Mouse (Mus musculus) embryonic facial prominence, embryonic 14.5 days (tissue): ENCODE results near the gene Plekhj1. TPM values are rescaled to one million over a fixed set of nuclear protein-coding genes. Genes with fewer than 3 reads are reported as not detected.
A peak's percentile ranks its signal among the peaks of the same experiment; 100 is the strongest.

Experiments
- ATAC-seq: fragments of 200-750 bp; cut with Nextera tagmentation; 2 replicates; pipeline ENCODE4 v1.8.0; 2017; ENCODE audit warnings: low read depth, moderate number of reproducible peaks, moderate TSS enrichment
- DNase-seq: peaks from one replicate; pipeline ENCODE4 v3.0.0-alpha.2; 2015; ENCODE audit warnings: low spot score
- H3K27ac ChIP-seq: fragments of 300-500 bp; sonication (generic); replicated peaks from 2 replicates; pipeline ENCODE4 v1.5.1; 2014; ENCODE audit warnings: low read depth, mild to moderate bottlenecking, low read length, moderate library complexity
- H3K27me3 ChIP-seq: fragments of 300-500 bp; sonication (generic); replicated peaks from 2 replicates; pipeline ENCODE4 v1.6.1; 2014; ENCODE audit warnings: low read length; ENCODE audit not compliant: control insufficient read depth, insufficient read depth
- H3K36me3 ChIP-seq: fragments of 300-500 bp; sonication (generic); 2 replicates; pipeline ENCODE4 v1.6.1; 2014; ENCODE audit warnings: low read length, mixed read lengths; ENCODE audit not compliant: control insufficient read depth, insufficient read depth
- H3K4me1 ChIP-seq: fragments of 300-500 bp; sonication (generic); 2 replicates; pipeline ENCODE4 v1.6.1; 2014; ENCODE audit warnings: antibody characterized with exemption, low read length; ENCODE audit not compliant: control insufficient read depth, insufficient read depth
- H3K4me2 ChIP-seq: fragments of 300-500 bp; sonication (generic); 2 replicates; pipeline ENCODE4 v1.6.1; 2014; ENCODE audit warnings: low read depth, mild to moderate bottlenecking, low read length, moderate library complexity, mixed read lengths
- H3K4me3 ChIP-seq: fragments of 300-500 bp; sonication (generic); 2 replicates; pipeline ENCODE4 v1.5.1; 2014; ENCODE audit warnings: low read depth, mild to moderate bottlenecking, low read length
- H3K9ac ChIP-seq: fragments of 300-500 bp; sonication (generic); 2 replicates; pipeline ENCODE4 v1.6.1; 2014; ENCODE audit warnings: low read depth, mild to moderate bottlenecking, low read length, moderate library complexity, mixed read lengths
- H3K9me3 ChIP-seq: fragments of 300-500 bp; sonication (generic); 2 replicates; pipeline ENCODE4 v1.6.1; 2016; ENCODE audit warnings: low read length; ENCODE audit not compliant: control insufficient read depth
- WGBS: fragments of 180-500 bp; shearing (Covaris S2); extraction: QIAGEN DNeasy Blood & Tissue Kit; methylation state at CpG from one replicate; pipeline ENCODE4 v1.1.7; 2014; 5-methylcytosine and 5-hydroxymethylcytosine counted together
- polyA plus RNA-seq: library from polyadenylated mRNA; unstranded; fragments of >200 nt; fragmentation: Nextera tagmentation; extraction: Ambion mirVana; gene quantifications from 2 replicates; pipeline ENCODE4 v1.2.1, GENCODE M21; 2014

The Plekhj1 gene
- 102 and 111 TPM in 2 replicates for polyA plus RNA-seq

DNA sequence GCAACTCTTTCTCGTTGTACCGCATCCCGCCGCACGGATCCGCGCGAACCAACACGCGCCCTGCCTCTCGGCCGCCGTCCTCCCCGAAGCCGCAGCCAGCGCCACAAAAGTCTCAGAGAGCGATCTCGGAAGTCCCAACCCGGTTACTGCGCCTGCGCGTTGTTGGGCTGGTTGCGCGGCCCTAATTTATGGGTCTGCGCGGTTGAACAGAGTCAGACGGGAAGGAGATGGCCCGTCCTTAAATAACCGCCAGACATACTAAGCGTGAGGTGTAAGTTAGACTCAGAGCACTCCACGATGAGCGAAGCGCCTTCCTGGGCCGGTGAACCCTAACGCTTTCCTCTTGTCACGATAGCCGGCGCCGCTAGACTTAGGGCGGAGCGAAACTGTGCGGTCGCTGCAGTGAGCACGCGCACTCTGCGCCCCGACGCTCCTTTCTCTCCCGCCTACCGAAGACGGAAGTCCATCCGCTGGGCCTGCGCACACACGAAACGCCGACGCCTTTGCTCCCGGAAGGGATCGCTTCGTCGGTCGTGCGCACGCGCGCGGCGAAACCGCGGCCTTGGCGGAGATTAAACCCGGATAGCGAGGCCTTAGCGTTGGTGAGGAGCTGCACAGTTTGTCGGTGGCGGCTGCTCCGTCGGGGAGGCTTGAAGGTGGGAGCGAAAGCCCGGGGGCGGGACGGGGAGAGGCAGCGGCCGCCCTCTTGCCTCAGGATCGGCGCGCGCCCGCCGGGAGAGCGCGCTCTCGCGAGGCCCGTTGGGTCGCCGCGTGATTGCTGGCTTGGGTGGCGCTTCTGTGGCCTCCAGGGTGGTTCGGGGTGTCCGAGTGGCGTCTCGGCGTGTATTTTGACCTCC, at the start of gene Plekhj1, which contains the start of gene Sf3a2:
Plekhj1 (minus strand) TSS at position 477 of the 857 bp plus-strand sequence.
Sf3a2 (plus strand) TSS at position 49 of the 857 bp plus-strand sequence.
- DNase-seq = peak; percentile 99
- Histone ChIP-seq H3K4me3 (peak within 1 kb of the TSS; percentile 83), H3K9ac (peak within 1 kb of the TSS; percentile 98), H3K27me3 (no peaks in the 10 kb centered on the region), H3K9me3 (no peaks in the 10 kb centered on the region), H3K4me2 (peak within 1 kb of the TSS; percentile 92), H3K4me1 (peaks cover 16% of the 10 kb centered on the region), H3K36me3 (peaks cover 70% of the 10 kb centered on the region), H3K27ac (peak within 1 kb of the TSS; percentile 96)
- peak; percentile 95 for ATAC-seq
- WGBS = under 1% methylated on average over 43 of the region's 104 CpGs

DNA sequence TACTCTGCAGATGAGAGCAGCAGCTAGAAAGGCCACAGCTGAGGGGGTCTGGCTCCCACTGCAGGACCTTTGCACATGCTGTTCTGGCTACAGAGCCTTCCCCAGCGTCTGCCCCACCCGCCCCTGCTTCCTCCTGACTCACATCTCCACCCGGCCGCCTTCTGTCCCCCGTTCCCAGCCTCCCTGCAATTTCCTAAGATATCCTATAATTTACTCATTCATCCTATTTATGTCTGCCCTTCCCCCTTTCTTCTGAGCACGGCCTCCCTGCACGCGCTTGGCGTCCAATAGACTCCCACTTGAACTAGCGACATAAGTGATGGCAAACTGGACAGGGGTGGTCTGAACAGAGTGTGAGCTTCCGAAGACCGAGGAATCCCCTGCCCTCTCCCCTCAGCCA, 47.3 kb upstream of the Plekhj1 start:
- DNase-seq (no peak), ATAC-seq (no peak)
- Histone ChIP-seq H3K36me3 (peaks cover under 1% of the 10 kb centered on the region; the same call in 1 of the 2 replicates), H3K4me1 (no peaks in the 10 kb centered on the region), H3K27me3 (peaks cover 37% of the 10 kb centered on the region), H3K9ac (no peak overlapping the region), H3K4me2 (no peak overlapping the region), H3K9me3 (no peaks in the 10 kb centered on the region), H3K27ac (no peak overlapping the region), H3K4me3 (no peak overlapping the region)
- WGBS = 76% methylated on average over 12 of the region's 12 CpGs

DNA sequence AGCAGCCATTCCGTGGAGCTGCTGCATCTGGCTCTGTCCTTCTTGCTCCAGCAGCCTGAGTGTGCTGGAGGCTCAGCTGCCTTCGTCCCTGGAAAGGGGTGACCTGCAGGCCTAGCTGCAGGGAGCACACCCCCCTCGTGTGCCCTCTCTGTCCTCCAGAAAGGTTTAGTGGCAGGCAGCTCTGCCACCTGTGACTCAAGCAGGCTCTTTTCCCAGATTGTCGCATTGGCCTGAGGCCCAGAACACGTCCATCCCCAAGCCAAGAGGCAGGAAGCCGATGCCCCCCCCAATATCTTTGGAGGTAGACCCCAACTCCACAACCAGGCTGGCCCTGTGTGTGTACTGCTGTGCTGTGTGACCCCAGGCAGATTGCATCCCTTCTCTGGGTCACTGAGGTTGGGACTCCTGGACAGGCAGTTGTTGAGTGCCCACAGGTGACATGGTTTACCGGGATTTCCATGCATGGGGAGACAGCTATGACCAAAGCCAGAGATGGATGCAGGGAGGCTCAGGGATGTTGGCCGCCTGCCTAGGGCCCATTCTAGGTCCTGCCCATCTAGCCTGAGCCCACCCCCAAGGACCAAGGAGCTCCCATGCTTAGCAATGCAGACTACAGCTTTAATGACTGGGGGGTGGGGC, 46.7 kb upstream of the Plekhj1 start:
- H3K36me3 ChIP-seq = no peaks in the 10 kb centered on the region
- no peaks in the 10 kb centered on the region for H3K4me1 ChIP-seq
- no peak overlapping the region for H3K27ac ChIP-seq
- peaks cover 37% of the 10 kb centered on the region for H3K27me3 ChIP-seq
- no peak overlapping the region for H3K4me3 ChIP-seq
- no peak overlapping the region for H3K9ac ChIP-seq
- DNase-seq (no peak), ATAC-seq (no peak)
- H3K4me2 ChIP-seq = no peak overlapping the region
- H3K9me3 ChIP-seq = no peaks in the 10 kb centered on the region
- 67% methylated on average over 8 of the region's 8 CpGs for WGBS

DNA sequence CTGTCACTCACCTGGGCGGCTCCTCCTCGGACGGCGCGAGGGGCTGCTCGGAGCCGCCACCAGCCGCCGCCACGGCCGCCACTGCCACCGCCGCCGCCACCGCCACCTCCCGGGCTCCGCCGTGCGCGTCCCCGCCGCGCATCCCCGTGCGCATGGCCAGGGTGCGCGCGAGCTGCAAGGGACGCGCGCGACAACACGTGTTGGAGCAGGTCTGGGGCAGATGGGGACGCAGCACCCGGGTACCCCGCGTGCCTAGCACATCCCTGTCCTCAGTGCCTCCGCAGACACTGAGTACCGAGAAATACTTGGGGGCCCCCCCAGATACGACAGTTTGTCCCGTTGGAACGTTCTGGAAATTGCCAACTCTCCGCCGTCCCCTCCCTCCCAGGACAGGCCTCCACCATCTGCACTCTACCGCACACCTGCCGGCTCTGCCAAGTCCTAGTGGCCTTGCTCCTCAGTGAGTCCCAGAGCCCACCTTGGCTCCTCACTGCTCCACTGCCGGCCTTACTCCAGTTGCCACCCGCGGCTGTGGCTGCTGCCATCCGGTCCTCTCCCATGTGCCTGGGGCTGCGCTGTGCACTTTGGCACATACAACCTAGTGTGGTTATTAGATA, 45.6 kb upstream of the Plekhj1 start, which contains the start of gene Lingo3:
Lingo3 (minus strand) TSS at position 109 of the 617 bp plus-strand sequence.
- ATAC-seq (0 out of 2 replicates have a peak, but pooled peaks have one; percentile 33), DNase-seq (peak; percentile 30)
- Histone ChIP-seq H3K27ac (no peak within 1 kb of the TSS), H3K4me1 (no peaks in the 10 kb centered on the region), H3K27me3 (peaks cover 37% of the 10 kb centered on the region), H3K9ac (peak within 1 kb of the TSS; percentile 68), H3K9me3 (no peaks in the 10 kb centered on the region), H3K4me3 (peak within 1 kb of the TSS; percentile 53), H3K36me3 (no peaks in the 10 kb centered on the region), H3K4me2 (peak within 1 kb of the TSS; percentile 96)
- 5% methylated on average over 24 of the region's 51 CpGs for WGBS

DNA sequence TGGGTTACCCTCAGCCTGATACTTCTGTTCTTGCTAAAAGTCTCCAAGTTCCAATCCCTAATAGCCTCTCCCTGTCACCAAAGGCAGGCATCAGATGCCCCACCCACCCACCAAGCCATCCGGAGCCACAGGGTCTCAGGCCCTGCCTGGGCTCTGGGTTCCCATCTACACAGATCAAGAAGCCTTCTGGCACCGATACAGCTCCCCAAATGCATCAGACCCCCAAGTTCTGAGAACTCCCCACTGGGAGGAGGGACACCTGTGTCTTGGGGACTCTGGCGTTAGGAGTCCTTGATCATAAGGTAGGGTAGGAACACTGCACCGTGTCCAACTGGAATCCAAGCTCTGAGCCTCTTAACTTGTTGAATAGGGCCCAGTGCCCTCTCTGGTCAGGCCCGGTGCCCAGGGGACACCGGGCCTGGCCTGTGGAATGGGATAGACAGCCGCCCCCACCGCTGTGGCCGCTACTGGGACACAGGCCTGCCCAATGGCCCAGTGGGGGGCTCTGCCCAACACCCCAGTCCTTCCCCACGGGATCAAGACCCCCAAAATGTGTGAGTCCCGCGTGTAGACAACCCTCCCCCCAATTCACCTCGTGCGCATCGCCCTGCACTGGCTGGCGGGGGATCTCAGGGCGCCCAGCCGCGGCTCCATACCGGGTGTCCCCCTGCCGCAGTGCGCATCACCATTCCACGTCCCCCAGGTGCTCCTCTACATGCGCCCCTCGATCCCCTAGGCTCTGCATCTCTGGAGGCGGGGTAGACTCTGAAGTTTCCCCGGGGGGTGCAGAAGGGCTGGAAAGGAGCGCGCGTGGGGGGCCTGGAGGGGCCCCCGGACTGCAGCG, 44.9 kb upstream of the Plekhj1 start:
- peaks cover 37% of the 10 kb centered on the region for H3K27me3 ChIP-seq
- DNase-seq (no peak), ATAC-seq (no peak)
- no peak overlapping the region for H3K27ac ChIP-seq
- peak overlapping the region; percentile 96 for H3K4me2 ChIP-seq
- 23% methylated on average over 14 of the region's 32 CpGs for WGBS
- no peaks in the 10 kb centered on the region for H3K9me3 ChIP-seq
- H3K36me3 ChIP-seq = no peaks in the 10 kb centered on the region
- peak overlapping the region; percentile 53 for H3K4me3 ChIP-seq
- H3K9ac ChIP-seq = peak overlapping the region; percentile 68
- no peaks in the 10 kb centered on the region for H3K4me1 ChIP-seq

DNA sequence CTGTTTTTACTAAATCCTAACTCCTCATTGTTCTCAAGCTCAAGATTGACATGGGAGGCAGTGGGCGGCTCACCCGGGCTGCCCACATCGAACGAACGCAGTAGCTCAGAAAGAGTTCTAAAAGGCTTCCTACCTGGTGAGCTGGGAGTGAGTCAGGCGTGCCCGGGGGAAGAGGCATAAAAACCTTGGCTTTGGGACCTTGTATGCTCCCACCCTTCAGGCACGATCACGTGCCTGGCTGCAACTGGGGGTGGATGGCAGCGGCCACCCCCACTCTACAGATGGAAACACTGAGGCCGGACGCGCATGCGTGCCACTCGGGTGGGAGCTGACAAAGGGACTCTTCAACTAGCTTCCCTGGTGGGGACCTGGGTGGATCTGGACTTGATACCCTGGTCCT, 43.9 kb upstream of the Plekhj1 start:
- peaks cover 37% of the 10 kb centered on the region for H3K27me3 ChIP-seq
- 78% methylated on average over 15 of the region's 15 CpGs for WGBS
- ATAC-seq = no peak

DNA sequence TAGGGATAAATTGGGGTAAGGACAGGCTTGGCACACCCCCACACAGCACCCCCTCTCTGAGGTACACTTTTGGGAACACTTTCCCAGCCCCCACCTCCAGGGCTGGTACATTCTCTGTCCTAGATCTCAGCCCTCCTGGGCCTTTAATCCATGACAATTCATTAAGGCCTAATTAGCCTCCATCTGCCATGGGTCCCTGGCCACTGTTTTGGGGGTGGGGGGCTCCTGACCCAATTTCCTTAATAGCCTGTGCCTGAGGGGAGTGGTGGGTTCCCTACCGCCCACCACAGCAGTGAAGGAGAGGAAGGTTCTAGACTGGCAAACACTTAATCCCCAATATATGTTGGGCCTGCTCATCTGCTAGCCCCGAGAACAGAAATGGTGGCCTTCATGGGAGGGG, 43.3 kb upstream of the Plekhj1 start:
- 93% methylated on average over 2 of the region's 2 CpGs for WGBS
- no peak overlapping the region for H3K9ac ChIP-seq
- H3K27me3 ChIP-seq = peaks cover 37% of the 10 kb centered on the region
- H3K36me3 ChIP-seq = no peaks in the 10 kb centered on the region
- no peak for DNase-seq
- H3K4me3 ChIP-seq = no peak overlapping the region
- no peaks in the 10 kb centered on the region for H3K4me1 ChIP-seq
- no peak for ATAC-seq
- no peaks in the 10 kb centered on the region for H3K9me3 ChIP-seq
- H3K27ac ChIP-seq = no peak overlapping the region
- H3K4me2 ChIP-seq = no peak overlapping the region

More for the DNA sequence above, 43.9 kb upstream of the Plekhj1 start:
- H3K9me3 ChIP-seq = no peaks in the 10 kb centered on the region
- H3K9ac ChIP-seq = no peak overlapping the region
- H3K36me3 ChIP-seq = no peaks in the 10 kb centered on the region
- H3K27ac ChIP-seq = no peak overlapping the region
- no peaks in the 10 kb centered on the region for H3K4me1 ChIP-seq
- H3K4me2 ChIP-seq = no peak overlapping the region
- no peak overlapping the region for H3K4me3 ChIP-seq
- DNase-seq = no peak

DNA sequence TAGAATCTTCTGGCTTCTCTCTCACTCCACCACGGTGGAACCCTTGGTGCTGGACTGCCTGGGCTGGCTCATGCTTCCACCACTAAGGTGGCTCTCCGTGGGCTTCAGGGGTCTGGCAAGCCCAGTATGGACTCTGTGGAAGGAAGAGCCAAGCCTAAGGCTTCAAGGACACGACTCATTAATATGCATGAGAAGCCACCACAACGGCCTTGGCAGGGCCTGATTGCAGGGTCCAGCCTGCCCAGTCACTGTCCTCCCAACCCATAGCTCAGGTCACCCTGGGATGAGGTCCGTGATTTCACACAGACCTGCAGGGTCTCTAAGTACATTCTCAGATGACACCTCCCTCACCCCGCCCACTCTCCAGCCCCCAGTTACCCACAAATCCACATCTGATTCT, 41.4 kb upstream of the Plekhj1 start:
- ATAC-seq = no peak
- no peak overlapping the region for H3K9ac ChIP-seq
- no peak overlapping the region for H3K4me2 ChIP-seq
- H3K27ac ChIP-seq = no peak overlapping the region
- no peaks in the 10 kb centered on the region for H3K4me1 ChIP-seq
- no peak for DNase-seq
- H3K36me3 ChIP-seq = no peaks in the 10 kb centered on the region
- H3K27me3 ChIP-seq = peaks cover 44% of the 10 kb centered on the region
- no peak overlapping the region for H3K4me3 ChIP-seq
- WGBS = 68% methylated on average over 6 of the region's 6 CpGs
- peaks cover 1% of the 10 kb centered on the region; the same call in 1 of the 2 replicates for H3K9me3 ChIP-seq
